Mouse (Mus musculus) stomach, embryonic 16.5 days (tissue): ENCODE measurements around the gene Gfi1. TPM values are rescaled to one million over a fixed set of nuclear protein-coding genes. Genes with fewer than 3 reads are reported as not detected.

Experiments used
- ATAC-seq: fragments of 200-750 bp; cut with Nextera tagmentation; 2 replicates; pipeline ENCODE4 v1.8.0; 2017; ENCODE audit warnings: moderate number of reproducible peaks, moderate TSS enrichment; ENCODE audit not compliant: insufficient read depth, low FRiP score
- H3K27ac ChIP-seq: fragments of 300-500 bp; sonication (generic); 2 replicates; pipeline ENCODE4 v1.5.1; 2014; ENCODE audit warnings: low read length
- H3K27me3 ChIP-seq: fragments of 300-500 bp; sonication (generic); 2 replicates; pipeline ENCODE4 v1.6.1; 2014; ENCODE audit warnings: low read length, control low read depth, mixed read lengths; ENCODE audit not compliant: control insufficient read depth, insufficient read depth
- H3K36me3 ChIP-seq: fragments of 300-500 bp; sonication (generic); 2 replicates; pipeline ENCODE4 v1.6.1; 2014; ENCODE audit warnings: low read length; ENCODE audit not compliant: control insufficient read depth, insufficient read depth
- H3K4me1 ChIP-seq: fragments of 300-500 bp; sonication (generic); 2 replicates; pipeline ENCODE4 v1.6.1; 2014; ENCODE audit warnings: low read length, control low read depth, mixed read lengths; ENCODE audit not compliant: control insufficient read depth, insufficient read depth
- H3K4me2 ChIP-seq: fragments of 300-500 bp; sonication (generic); 2 replicates; pipeline ENCODE4 v1.6.1; 2014; ENCODE audit warnings: low read depth, low read length, mixed read lengths
- H3K4me3 ChIP-seq: fragments of 300-500 bp; sonication (generic); replicated peaks from 2 replicates; pipeline ENCODE4 v1.5.1; 2014; ENCODE audit warnings: mild to moderate bottlenecking, low read length
- H3K9ac ChIP-seq: fragments of 300-500 bp; sonication (generic); 2 replicates; pipeline ENCODE4 v1.6.1; 2014; ENCODE audit warnings: low read length
- H3K9me3 ChIP-seq: fragments of 300-500 bp; sonication (generic); replicated peaks from 2 replicates; pipeline ENCODE4 v1.6.1; 2016; ENCODE audit warnings: low read length, control low read depth; ENCODE audit not compliant: control insufficient read depth
- WGBS: fragments of 180-500 bp; shearing (Covaris S2); extraction: QIAGEN DNeasy Blood & Tissue Kit; methylation state at CpG from one replicate; pipeline ENCODE4 v1.1.7; 2014; 5-methylcytosine and 5-hydroxymethylcytosine counted together
- polyA plus RNA-seq: library from polyadenylated mRNA; unstranded; fragments of >200 nt; fragmentation: Nextera tagmentation; extraction: Ambion mirVana; gene quantifications from 2 replicates; pipeline ENCODE4 v1.2.1, GENCODE M21; 2015

Gene Gfi1
- polyA plus RNA-seq, 1 experiment from 2014 or later: 1.1 TPM

GRCm38 (mm10) chr5:107717871-107718361 lies 7.9 kb downstream of the Gfi1 start:
- H3K9ac ChIP-seq: no peak overlapping the region
- peaks cover 60% of the 10 kb centered on the region for H3K27me3 ChIP-seq
- H3K4me3 ChIP-seq: no peak overlapping the region
- ATAC-seq: no peak
- no peaks in the 10 kb centered on the region for H3K9me3 ChIP-seq
- no peak overlapping the region for H3K4me2 ChIP-seq
- H3K36me3 ChIP-seq: no peaks in the 10 kb centered on the region
- H3K27ac ChIP-seq: no peak overlapping the region
- WGBS: 19% methylated on average over 11 of the region's 11 CpGs
- H3K4me1 ChIP-seq: peaks cover 14% of the 10 kb centered on the region

GRCm38 (mm10) chr5:107711689-107712088 lies 14.1 kb downstream of the Gfi1 start:
- H3K9ac ChIP-seq: no peak overlapping the region
- ATAC-seq: no peak
- WGBS: 36% methylated on average over 2 of the region's 2 CpGs
- H3K4me3 ChIP-seq: no peak overlapping the region
- H3K4me1 ChIP-seq: no peaks in the 10 kb centered on the region
- no peak overlapping the region for H3K4me2 ChIP-seq
- H3K27me3 ChIP-seq: peaks cover 6% of the 10 kb centered on the region; the same call in 1 of the 2 replicates
- no peaks in the 10 kb centered on the region for H3K9me3 ChIP-seq
- H3K36me3 ChIP-seq: no peaks in the 10 kb centered on the region
- no peak overlapping the region for H3K27ac ChIP-seq

GRCm38 (mm10) chr5:107708124-107708797 lies 17.6 kb downstream of the Gfi1 start:
- Histone ChIP-seq H3K4me2 (no peak overlapping the region), H3K27ac (no peak overlapping the region), H3K4me1 (no peaks in the 10 kb centered on the region), H3K4me3 (no peak overlapping the region), H3K27me3 (no peaks in the 10 kb centered on the region), H3K36me3 (no peaks in the 10 kb centered on the region), H3K9me3 (no peaks in the 10 kb centered on the region), H3K9ac (no peak overlapping the region)
- ATAC-seq: no peak
- WGBS: 74% methylated on average over 8 of the region's 8 CpGs

GRCm38 (mm10) chr5:107706262-107706661 lies 19.6 kb downstream of the Gfi1 start:
- no peak overlapping the region for H3K9ac ChIP-seq
- no peak overlapping the region for H3K4me3 ChIP-seq
- no peaks in the 10 kb centered on the region for H3K9me3 ChIP-seq
- WGBS: 69% methylated on average over 1 of the region's 1 CpGs
- no peaks in the 10 kb centered on the region for H3K36me3 ChIP-seq
- ATAC-seq: no peak
- no peak overlapping the region for H3K27ac ChIP-seq
- no peaks in the 10 kb centered on the region for H3K27me3 ChIP-seq
- H3K4me2 ChIP-seq: no peak overlapping the region
- no peaks in the 10 kb centered on the region for H3K4me1 ChIP-seq

GRCm38 (mm10) chr5:107705756-107706155 lies 20.1 kb downstream of the Gfi1 start:
- Histone ChIP-seq H3K9ac (no peak overlapping the region), H3K4me1 (no peaks in the 10 kb centered on the region), H3K9me3 (no peaks in the 10 kb centered on the region), H3K36me3 (no peaks in the 10 kb centered on the region), H3K27ac (no peak overlapping the region), H3K27me3 (no peaks in the 10 kb centered on the region), H3K4me3 (no peak overlapping the region), H3K4me2 (no peak overlapping the region)
- WGBS: 79% methylated on average over 4 of the region's 4 CpGs
- ATAC-seq: no peak

- Histone ChIP-seq H3K4me2 (no peak overlapping the region), H3K4me3 (no peak overlapping the region), H3K36me3 (no peaks in the 10 kb centered on the region), H3K4me1 (no peaks in the 10 kb centered on the region), H3K9me3 (no peaks in the 10 kb centered on the region), H3K27me3 (no peaks in the 10 kb centered on the region), H3K9ac (no peak overlapping the region), H3K27ac (no peak overlapping the region)
- WGBS: 86% methylated on average over 6 of the region's 6 CpGs
- no peak for ATAC-seq
Measured at GRCm38 (mm10) chr5:107703207-107703763, 22.6 kb downstream of the Gfi1 start.

GRCm38 (mm10) chr5:107701658-107702057 lies 24.2 kb downstream of the Gfi1 start:
- no peak overlapping the region for H3K9ac ChIP-seq
- no peak overlapping the region for H3K4me3 ChIP-seq
- no peaks in the 10 kb centered on the region for H3K27me3 ChIP-seq
- no peaks in the 10 kb centered on the region for H3K4me1 ChIP-seq
- H3K27ac ChIP-seq: no peak overlapping the region
- no peaks in the 10 kb centered on the region for H3K9me3 ChIP-seq
- ATAC-seq: no peak
- no peak overlapping the region for H3K4me2 ChIP-seq
- H3K36me3 ChIP-seq: no peaks in the 10 kb centered on the region
- WGBS: 79% methylated on average over 9 of the region's 9 CpGs

GRCm38 (mm10) chr5:107700873-107701272 lies 25.0 kb downstream of the Gfi1 start:
- WGBS: 82% methylated on average over 10 of the region's 10 CpGs
- Histone ChIP-seq H3K36me3 (no peaks in the 10 kb centered on the region), H3K9me3 (no peaks in the 10 kb centered on the region), H3K9ac (no peak overlapping the region), H3K4me1 (no peaks in the 10 kb centered on the region), H3K4me2 (no peak overlapping the region), H3K27me3 (no peaks in the 10 kb centered on the region), H3K4me3 (no peak overlapping the region), H3K27ac (no peak overlapping the region)
- ATAC-seq: no peak

- WGBS: 74% methylated on average over 8 of the region's 8 CpGs
Measured at GRCm38 (mm10) chr5:107698888-107699287, 26.9 kb downstream of the Gfi1 start.

More at GRCm38 (mm10) chr5:107698888-107699287, 26.9 kb downstream of the Gfi1 start:
- Histone ChIP-seq H3K36me3 (no peaks in the 10 kb centered on the region), H3K9me3 (no peaks in the 10 kb centered on the region), H3K27me3 (no peaks in the 10 kb centered on the region), H3K4me3 (no peak overlapping the region), H3K27ac (no peak overlapping the region), H3K9ac (no peak overlapping the region), H3K4me1 (no peaks in the 10 kb centered on the region), H3K4me2 (no peak overlapping the region)
- no peak for ATAC-seq
